Mouse (Mus musculus) mouse trophoblast stem cell (cell line): ENCODE measurements around the gene Cdk6.
"Not testable (repeated sequence)": the region's sequence is repeated elsewhere in the genome, so short reads cannot be mapped to it uniquely, and the experiment has no call there.

Source experiments
- in situ Hi-C, 2 experiments: fragments of 300-500 bp; cut with MseI, MboI; formaldehyde crosslinking; loops; 2 replicates in 1 of 2; 3 replicates in 1 of 2; pipeline ENCODE4 v1.15.1; 2025

The Cdk6 gene

GRCm38 (mm10) chr5:3344081-3344631 lies 2.9 kb downstream of the Cdk6 start:
- in situ Hi-C loops = loop anchor here in 1 of 2 experiments (10.0 kb wide), 1 partner anchor 171 kb away; no protein-coding TSS in a partner anchor

GRCm38 (mm10) chr5:3345540-3345939 lies 4.3 kb downstream of the Cdk6 start:
- in situ Hi-C loops = loop anchor here in 1 of 2 experiments (10.0 kb wide), 1 partner anchor 169 kb away; no protein-coding TSS in a partner anchor

- in situ Hi-C loops = loop anchor here in 1 of 2 experiments (10.0 kb wide), 1 partner anchor 165 kb away; no protein-coding TSS in a partner anchor
Observed at GRCm38 (mm10) chr5:3349393-3349792, 8.1 kb downstream of the Cdk6 start.

GRCm38 (mm10) chr5:3351836-3352235 lies 10.6 kb downstream of the Cdk6 start:
- in situ Hi-C loops = not testable (repeated sequence)

- in situ Hi-C loops = no loop called here
Observed at GRCm38 (mm10) chr5:3352314-3352713, 11.0 kb downstream of the Cdk6 start.

GRCm38 (mm10) chr5:3352827-3353226 lies 11.5 kb downstream of the Cdk6 start:
- in situ Hi-C loops = no loop called here

GRCm38 (mm10) chr5:3354307-3354706 lies 13.0 kb downstream of the Cdk6 start:
- in situ Hi-C loops = no loop called here

GRCm38 (mm10) chr5:3355032-3355536 lies 13.8 kb downstream of the Cdk6 start:
- in situ Hi-C loops = no loop called here

- in situ Hi-C loops = no loop called here
Observed at GRCm38 (mm10) chr5:3355560-3356260, 14.4 kb downstream of the Cdk6 start.

- in situ Hi-C loops = no loop called here
Observed at GRCm38 (mm10) chr5:3356261-3356778, 15.0 kb downstream of the Cdk6 start.

- in situ Hi-C loops = no loop called here
Observed at GRCm38 (mm10) chr5:3357496-3357895, 16.2 kb downstream of the Cdk6 start.

GRCm38 (mm10) chr5:3358687-3359520 lies 17.6 kb downstream of the Cdk6 start:
- in situ Hi-C loops = no loop called here

GRCm38 (mm10) chr5:3359914-3360313 lies 18.6 kb downstream of the Cdk6 start:
- in situ Hi-C loops = no loop called here

- in situ Hi-C loops = no loop called here
Observed at GRCm38 (mm10) chr5:3361252-3361651, 20.0 kb downstream of the Cdk6 start.

- in situ Hi-C loops = no loop called here
Observed at GRCm38 (mm10) chr5:3362111-3362510, 20.8 kb downstream of the Cdk6 start.

GRCm38 (mm10) chr5:3363036-3363983 lies 22.0 kb downstream of the Cdk6 start:
- in situ Hi-C loops = no loop called here

- in situ Hi-C loops = no loop called here
Observed at GRCm38 (mm10) chr5:3367045-3367444, 25.8 kb downstream of the Cdk6 start.

GRCm38 (mm10) chr5:3369317-3369716 lies 28.0 kb downstream of the Cdk6 start:
- in situ Hi-C loops = no loop called here

- in situ Hi-C loops = no loop called here
Observed at GRCm38 (mm10) chr5:3371212-3371611, 29.9 kb downstream of the Cdk6 start.

- in situ Hi-C loops = no loop called here
Observed at GRCm38 (mm10) chr5:3373170-3373569, 31.9 kb downstream of the Cdk6 start.

- in situ Hi-C loops = no loop called here
Observed at GRCm38 (mm10) chr5:3374763-3375162, 33.5 kb downstream of the Cdk6 start.
